Mouse (Mus musculus) embryo, embryonic 11.5 days (tissue): ENCODE measurements around the gene AC124108.1.
"Not testable (repeated sequence)": the region's sequence is repeated elsewhere in the genome, so short reads cannot be mapped to it uniquely, and the experiment has no call there.

Experiments used
- DNase-seq: peaks from one replicate; pipeline ENCODE4 v3.0.0-alpha.2; 2012; ENCODE audit warnings: low read depth, low spot score

AC124108.1 gene

DNA sequence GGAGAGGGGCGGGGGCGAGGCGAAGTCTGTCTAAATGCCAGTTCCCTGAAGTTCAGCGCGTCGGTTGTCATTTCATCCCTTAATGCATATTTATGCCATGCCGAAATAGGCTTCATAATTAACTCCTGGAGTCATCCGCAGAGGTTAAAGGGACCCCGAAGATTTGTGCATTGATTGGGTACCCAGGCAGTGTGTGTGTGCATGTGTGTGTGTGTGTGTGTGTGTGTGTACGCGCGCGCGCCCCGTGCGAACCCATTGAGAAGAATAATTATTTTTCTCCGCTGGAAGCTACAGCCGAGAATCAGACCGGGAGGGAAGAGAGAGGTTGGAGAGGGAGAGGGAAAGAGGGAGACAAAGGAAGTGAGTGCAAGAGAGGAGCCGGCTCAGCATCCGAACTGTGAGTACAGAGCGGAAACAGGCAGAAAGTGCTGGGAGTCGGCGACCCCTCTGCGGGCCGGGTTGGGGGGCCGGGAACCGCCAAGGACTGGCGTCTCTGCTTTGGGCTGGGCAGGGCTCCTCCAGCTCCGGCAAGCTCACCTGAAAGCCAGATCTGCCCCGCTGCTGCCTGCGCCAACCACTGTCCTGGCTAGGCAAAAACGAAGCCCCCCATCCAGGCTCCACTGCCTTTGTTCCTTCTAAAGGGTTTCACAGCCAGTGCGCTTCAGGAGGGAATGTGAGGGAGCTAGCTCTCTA lies at the start of gene AC124108.1, which contains the start of gene Lemd1:
AC124108.1 (plus strand) TSS at position 365 of the 693 bp plus-strand sequence.
Lemd1 (plus strand) TSS at position 339 of the 693 bp plus-strand sequence.
- DNase-seq: peak; percentile 19

DNA sequence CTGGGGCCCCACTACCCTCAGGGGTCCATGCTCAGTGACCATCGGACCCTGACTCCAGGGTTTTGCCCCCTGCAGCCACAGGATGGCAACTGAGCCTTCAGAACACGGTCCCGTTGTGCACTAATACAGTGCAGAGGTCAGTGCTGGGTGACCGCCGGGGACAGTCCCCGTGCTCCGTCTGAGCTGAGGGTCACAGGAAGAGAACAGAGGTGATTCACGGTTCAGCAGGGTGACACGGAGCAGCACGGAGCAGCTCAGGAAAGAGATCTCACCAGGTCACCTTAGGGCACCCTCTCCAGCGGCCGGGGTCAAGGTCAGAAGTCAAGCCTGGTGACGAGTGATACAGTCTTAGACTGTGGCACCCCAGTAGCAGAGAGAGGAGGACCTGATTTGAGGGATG lies 49.5 kb upstream of the AC124108.1 start:
- DNase-seq: no peak

GRCm38 (mm10) chr1:132143079-132143478 lies 48.2 kb upstream of the AC124108.1 start:
- DNase-seq: no peak

DNA sequence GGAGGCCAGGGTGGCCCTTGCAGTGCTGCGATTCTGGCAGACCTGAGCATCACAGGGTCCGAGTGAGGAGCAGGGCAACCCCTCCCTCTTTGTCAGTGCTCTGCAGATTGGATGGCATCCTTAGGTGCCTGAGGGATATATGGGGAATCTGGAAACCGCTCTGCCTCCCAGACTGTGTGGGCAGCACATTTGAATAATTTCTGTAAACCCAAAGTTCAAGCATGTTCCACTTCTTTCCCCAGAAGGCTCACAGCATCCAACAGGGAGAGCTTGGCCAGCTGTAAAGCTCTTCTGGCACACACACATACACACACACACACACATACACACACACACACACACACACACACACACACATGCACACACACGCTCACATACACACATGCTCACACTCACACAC lies 47.5 kb upstream of the AC124108.1 start:
- DNase-seq: no peak

DNA sequence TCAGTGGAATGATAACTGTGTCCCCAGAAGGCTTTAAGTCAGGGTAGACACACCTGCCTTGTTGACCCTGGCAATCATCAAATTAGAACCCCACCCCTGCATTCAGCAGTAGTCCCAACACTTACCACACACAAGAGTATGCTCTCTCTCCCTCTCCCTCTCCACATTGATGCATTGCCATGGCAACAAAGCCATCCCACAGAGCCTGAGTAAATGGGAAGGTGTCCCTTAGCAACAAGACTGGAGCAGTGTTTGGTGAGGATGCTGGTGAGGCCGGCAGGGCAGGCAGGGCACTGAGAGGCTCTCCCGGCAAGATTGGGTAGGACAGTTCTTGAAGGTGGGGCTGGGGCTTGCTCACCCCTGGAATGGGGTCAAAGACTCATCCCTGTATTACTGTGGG lies 47.0 kb upstream of the AC124108.1 start:
- DNase-seq: no peak

DNA sequence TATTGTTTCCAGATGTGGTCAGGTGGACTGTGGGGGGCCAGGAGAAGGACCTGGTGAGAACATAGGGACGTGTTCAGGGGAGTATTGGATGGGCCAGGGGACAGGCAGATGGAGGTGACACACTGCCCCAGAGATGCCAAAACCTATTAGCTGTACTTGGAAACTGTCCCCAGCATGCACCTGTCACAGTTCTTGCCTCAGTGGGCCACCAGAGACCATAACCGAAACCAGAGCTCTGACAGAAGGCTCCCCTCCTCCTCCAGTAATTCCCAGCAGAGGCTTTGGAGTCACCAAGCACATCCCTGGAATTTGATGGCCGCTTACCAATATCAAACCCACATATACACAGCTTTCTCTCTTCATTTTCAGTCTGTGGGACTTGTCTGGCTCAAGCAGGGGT lies 46.4 kb upstream of the AC124108.1 start:
- DNase-seq: no peak

DNA sequence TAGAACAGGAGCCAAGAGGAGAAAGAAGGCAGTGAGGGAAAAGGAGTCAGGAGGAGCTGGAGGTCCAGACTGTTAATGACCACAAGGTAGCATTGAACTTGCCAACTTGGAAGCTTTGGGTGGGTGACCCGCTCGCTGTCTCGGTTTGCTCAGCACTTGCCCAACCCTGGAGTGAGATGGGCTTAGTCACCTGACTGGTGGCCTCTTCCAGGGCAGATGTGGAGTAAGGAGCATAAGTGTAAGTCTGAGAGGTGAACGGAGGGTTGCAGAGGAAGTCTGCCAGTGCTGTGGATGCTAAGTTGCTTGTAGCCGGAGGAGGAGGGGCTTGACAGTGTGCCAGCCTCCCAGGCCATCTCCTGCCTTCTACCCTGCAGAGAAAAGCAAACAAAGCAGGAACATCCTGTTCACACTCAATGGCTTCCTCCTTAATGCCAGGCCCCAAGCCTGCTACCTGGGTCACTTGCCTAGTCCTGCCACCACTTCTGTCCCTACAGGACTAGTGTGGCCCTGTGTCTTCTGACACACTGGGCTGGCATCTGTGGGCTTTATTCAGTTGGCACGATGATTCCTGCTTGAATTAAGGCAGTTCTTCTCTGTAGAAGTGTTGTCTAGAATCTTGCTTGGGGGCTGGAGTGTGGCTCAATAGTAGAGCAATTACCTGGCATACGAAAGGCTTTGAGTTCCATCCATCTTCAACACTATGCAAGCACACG lies 45.1 kb upstream of the AC124108.1 start:
- no peak for DNase-seq

DNA sequence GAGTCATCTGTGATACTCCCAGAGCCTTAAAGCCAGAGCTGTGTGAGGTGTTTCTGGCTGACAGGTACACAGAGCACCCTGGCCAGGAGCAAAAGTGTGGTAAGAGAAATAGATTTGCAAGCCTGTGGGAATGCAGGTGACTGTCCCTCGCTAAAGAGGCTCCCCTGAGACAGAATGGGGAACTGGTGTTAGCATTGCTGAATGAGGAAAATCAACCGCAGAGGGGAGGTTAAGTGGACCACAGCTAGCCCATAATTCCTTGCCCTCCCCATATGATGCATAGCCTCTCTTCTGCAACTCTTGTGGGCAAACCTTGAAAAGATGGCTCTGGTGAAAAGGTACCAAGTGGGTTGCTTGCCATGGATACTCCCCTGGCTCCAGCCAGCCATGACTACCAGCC lies 41.8 kb upstream of the AC124108.1 start:
- no peak for DNase-seq

GRCm38 (mm10) chr1:132150171-132150570 lies 41.1 kb upstream of the AC124108.1 start:
- no peak for DNase-seq

- no peak for DNase-seq
Observed at GRCm38 (mm10) chr1:132150817-132151601, 40.2 kb upstream of the AC124108.1 start.

DNA sequence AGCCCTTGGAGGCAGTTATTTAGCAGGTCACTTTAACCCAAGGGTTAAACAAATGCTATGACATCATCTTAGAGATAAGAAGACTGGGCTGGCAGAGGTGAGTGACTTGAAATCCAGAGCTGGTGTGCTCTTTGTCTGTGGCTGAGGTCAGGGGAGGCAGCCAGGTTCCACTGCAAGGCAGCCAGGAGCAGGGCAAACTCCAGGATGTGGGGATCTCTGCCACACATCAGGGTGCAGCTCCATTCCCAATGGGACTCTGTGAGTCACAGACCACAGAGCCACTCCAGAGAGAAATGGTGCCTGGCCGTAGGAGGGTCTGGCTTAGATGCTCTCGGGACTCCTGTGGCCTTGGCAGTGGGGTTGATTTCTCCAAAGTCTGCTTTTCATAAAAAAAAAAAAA lies 39.3 kb upstream of the AC124108.1 start:
- no peak for DNase-seq

GRCm38 (mm10) chr1:132153086-132153690 lies 38.1 kb upstream of the AC124108.1 start:
- DNase-seq: no peak

DNA sequence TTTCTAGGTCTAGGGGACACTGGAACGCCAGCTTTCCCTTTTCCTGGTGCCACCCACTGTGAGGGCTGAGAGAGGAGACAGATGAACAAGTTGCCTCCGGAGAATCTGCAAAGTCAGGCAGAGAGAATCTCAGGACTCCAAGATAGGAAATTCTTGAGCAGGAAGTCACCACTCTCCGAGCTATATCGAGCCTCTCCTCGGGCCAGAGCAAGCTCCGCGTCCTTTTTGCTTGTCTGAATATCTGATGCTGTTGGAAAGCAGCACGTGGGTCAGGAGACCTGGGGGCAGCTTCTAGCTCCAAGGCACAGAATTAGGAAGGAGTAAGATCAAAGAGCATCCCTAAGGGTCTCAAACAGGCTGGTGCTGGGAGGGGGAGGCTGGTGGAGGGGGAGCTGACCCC lies 37.6 kb upstream of the AC124108.1 start:
- DNase-seq: no peak

GRCm38 (mm10) chr1:132155737-132156136 lies 35.5 kb upstream of the AC124108.1 start:
- peak; percentile 77 for DNase-seq

DNA sequence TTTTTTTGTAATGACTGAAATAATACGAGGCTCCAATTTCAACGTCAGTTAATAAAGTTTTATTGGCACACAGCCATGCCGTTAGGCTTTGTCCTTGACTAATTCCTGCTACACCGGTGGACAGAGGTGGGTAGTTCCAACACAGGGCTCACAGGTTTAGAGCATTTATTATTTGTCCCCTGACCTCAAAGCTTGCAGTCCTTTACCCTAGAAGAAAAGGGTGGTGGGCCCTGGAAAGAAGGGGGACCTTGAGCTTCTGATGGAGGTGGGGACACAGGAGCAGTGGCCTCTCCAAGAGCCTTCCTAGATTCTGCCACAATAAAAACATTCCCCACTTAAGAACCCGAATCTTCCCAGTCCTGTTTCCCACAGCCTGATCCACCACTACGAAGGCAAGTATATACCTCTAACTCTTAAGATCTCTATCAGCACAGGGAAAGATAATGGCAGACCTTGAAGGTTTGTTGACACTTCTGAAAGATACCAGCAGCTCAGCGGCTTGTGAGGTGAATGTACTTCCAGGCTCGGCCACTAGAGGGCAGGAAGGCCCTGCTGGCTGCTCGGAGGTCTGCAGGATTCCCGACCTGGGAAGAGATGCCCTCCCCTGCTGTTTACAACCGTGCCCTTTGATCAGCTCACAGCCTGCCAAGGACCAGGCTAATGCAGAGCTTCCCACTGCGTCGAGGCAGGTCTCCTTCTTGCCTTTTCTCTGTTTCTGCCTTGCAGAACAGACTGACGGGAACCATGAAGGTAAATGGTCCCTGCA lies 34.1 kb upstream of the AC124108.1 start:
- DNase-seq: peak; percentile 77

DNA sequence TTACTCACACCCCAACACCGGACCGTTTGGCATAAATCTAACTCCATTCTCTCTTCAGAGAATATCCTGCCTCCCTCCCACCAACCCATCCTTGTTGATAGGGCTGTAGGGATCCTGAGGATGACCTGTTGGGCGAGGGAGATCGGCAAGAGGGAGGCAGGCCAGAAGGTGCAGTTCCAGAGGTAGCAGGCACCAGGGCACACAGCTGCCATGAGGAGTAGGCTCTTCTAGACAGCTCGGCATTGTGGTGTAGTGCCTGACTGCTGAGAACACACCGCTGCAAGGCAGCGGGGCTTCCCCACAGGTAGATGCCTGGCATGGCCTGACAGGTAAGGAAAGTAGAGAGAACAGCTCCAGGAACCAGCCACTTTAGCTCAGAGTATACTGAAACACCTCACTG lies 33.4 kb upstream of the AC124108.1 start:
- no peak for DNase-seq

DNA sequence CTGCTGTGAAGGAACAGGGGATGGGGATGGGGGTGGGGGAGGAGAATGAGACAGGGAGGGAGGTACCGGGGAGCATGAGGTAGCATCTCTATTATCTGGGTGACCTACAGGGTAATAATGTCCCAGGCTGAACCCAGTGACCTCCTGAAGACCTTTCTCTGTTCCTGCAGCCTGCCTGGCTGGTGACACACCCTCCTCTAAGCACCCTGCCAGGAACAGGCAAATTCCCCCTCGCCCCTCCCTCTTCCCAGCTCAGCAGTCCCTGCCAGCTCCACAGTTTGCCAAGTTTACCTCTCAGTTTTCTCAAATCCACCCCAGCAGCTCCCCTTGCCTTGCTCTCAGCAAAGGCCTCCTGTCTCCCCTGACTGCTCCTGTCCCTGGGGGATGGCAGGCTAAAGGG lies 32.5 kb upstream of the AC124108.1 start:
- no peak for DNase-seq

DNA sequence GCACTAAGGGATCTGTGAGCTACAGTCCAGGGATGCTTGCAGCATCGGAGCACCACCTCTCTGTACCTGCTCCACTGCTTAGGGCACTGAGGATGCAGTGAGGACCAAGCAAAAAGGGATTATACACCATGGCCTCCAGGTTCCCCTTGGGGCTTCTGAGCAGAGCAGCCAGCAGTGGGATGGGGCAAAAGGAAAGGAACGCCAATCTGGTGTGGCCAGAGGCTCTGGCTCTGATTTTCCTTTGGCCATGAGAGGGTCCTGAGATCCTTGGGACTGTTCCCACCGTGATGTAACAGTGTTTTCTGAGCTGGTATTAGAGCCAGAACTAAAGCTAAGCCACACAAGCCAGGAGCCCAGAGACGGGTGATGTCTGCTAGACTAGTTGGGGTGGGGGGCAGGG lies 31.6 kb upstream of the AC124108.1 start:
- no peak for DNase-seq

DNA sequence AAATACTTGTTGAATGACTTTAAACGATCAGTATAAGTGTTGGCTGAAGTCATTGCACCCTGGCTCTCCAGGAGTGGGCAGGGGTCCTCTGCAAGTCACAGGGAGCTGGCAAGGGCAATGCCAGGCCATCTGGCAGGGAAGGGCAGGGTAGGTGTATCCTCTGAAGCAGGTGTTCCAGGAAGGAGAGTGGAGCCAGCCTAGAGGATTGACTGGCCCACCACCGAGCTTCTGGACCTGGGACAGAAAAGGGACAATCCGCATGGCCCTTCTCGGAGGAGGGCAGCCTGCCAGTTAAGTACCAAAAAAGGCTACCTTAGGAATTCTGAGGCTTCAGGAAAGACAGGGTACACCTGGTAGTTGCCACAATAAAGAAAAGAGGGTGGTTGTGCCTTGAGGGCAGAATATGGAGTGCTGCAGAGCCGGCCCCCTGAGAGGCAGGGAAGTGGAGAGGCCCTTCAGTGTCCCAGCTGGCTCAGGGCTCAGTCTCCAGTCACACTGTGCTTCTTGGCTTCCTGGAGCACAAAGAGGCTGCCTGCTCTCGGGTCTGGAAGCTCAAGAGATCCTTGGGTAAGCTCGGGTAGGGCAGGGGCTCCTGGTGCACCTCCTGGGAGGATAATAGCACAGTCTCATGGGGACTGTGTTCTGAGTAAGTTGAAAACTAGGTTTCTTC lies 29.9 kb upstream of the AC124108.1 start:
- no peak for DNase-seq

DNA sequence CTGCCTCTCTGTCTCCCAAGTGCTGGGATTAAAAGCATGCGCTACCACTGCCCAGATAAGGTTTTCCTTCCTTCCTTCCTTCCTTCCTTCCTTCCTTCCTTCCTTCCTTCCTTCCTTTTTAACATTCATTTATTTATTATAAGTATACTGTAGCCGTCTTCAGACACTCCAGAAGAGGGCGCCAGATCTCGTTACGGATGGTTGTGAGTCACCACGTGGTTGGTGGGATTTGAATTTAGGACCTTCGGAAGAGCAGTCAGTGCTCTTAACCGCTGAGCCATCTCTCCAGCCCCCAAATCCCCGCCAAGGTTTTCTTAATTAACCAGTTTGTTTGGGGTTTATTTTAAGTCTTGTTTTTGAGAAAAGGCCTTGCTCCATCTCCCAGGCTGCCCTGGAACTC lies 28.6 kb upstream of the AC124108.1 start:
- not testable (repeated sequence) for DNase-seq
